Mouse (Mus musculus): ENCODE data around the gene Pdgfb.

- TF ChIP-seq POLR2A (IDR thresholded peaks at IDR 0.05; ENCODE audit: low read depth, low read length) (no peak), JUND (conservative IDR thresholded peaks at IDR 0.05; ENCODE audit: low read depth, low read length) (no peak), CTCF (conservative IDR thresholded peaks at IDR 0.05 in 1 of 2, IDR thresholded peaks at IDR 0.05 in 1 of 2; ENCODE audit: low read depth in 2 of 2, low read length in 2 of 2) (no peak), USF1 (IDR thresholded peaks at IDR 0.05; ENCODE audit: low read depth, low read length) (no peak), CHD1 (IDR thresholded peaks at IDR 0.05; ENCODE audit: low read depth, low read length) (no peak), EP300 (IDR thresholded peaks at IDR 0.05; ENCODE audit: low read length) (no peak), PAX5 (IDR thresholded peaks at IDR 0.05; ENCODE audit: low read length) (no peak)
Observed at GRCm38 (mm10) chr15:79985471-79985870, 29.3 kb downstream of the Pdgfb start.
